Mouse (Mus musculus) liver, embryonic 14.5 days (tissue): ENCODE data around the gene Fads6.

Source experiments
- CTCF ChIP-seq: IDR thresholded peaks from 2 replicates; pipeline ENCODE4 v1.5.1; 2016; ENCODE audit warnings: antibody characterized with exemption, low read depth, control low read depth
- EP300 ChIP-seq: IDR thresholded peaks from 2 replicates; pipeline ENCODE4 v1.6.1; 2016; ENCODE audit warnings: antibody characterized with exemption, low read depth

- TF ChIP-seq EP300, result no peak
- no peak for TF ChIP-seq CTCF
These were observed 24.5 kb downstream of the Fads6 start for GRCm38 (mm10) chr11:115272894-115273498.
